Mouse (Mus musculus): ENCODE results near the gene Emid1. TPM values are rescaled to one million over a fixed set of nuclear protein-coding genes. Genes with fewer than 3 reads are reported as not detected.
A peak's percentile ranks its signal among the peaks of the same experiment; 100 is the strongest.

Emid1 gene
- total and polyA plus RNA-seq, 3 experiments = 0.10 to 0.15 TPM; not detected in 1

GRCm38 (mm10) chr11:5113645-5114044, 38.4 kb downstream of the Emid1 start:
- Histone ChIP-seq H3K27me3 (ENCODE audit: control insufficient read depth in 1 of 2, insufficient read depth in 2 of 2, low read length in 2 of 2) (no peaks in the 10 kb centered on the region), H3K79me2 (ENCODE audit: control insufficient read depth, insufficient read depth, low read length, poor library complexity) (no peaks in the 10 kb centered on the region)

GRCm38 (mm10) chr11:5109441-5109840, 42.6 kb downstream of the Emid1 start:
- Histone ChIP-seq H3K36me3 (ENCODE audit: control insufficient read depth in 1 of 2, insufficient read depth in 2 of 2, low read length in 2 of 2) (no peaks in the 10 kb centered on the region; a peak in 1 of 4 replicates), H3K4me3 (ENCODE audit: control insufficient read depth in 1 of 2, insufficient read depth in 1 of 2, low read depth in 2 of 2, low read length in 2 of 2) (no peak overlapping the region), H3K9ac (ENCODE audit: control insufficient read depth, low read depth, low read length, poor library complexity, severe bottlenecking) (no peak overlapping the region), H3K4me1 (ENCODE audit: control insufficient read depth in 1 of 2, insufficient read depth in 2 of 2, low read length in 2 of 2) (no peaks in the 10 kb centered on the region), H3K27ac (ENCODE audit: control insufficient read depth, low read depth, low read length) (no peak overlapping the region), H3K79me2 (ENCODE audit: control insufficient read depth, insufficient read depth, low read length, poor library complexity) (no peaks in the 10 kb centered on the region), H3K9me3 (replicated peaks; ENCODE audit: insufficient read depth, low read length) (no peaks in the 10 kb centered on the region), H3K27me3 (ENCODE audit: control insufficient read depth in 1 of 2, insufficient read depth in 2 of 2, low read length in 2 of 2) (no peaks in the 10 kb centered on the region)
- TF ChIP-seq SIN3A (IDR thresholded peaks at IDR 0.05; ENCODE audit: low read length) = no peak
- TF ChIP-seq MAX (IDR thresholded peaks at IDR 0.05; ENCODE audit: low read length) = no peak
- no peak for TF ChIP-seq ZC3H11A (IDR thresholded peaks at IDR 0.05; ENCODE audit: low read depth, low read length)
- TF ChIP-seq ETS1 (IDR thresholded peaks at IDR 0.05; ENCODE audit: low read depth, low read length) = no peak
- no peak for TF ChIP-seq ZNF384 (IDR thresholded peaks at IDR 0.05; ENCODE audit: low read depth, low read length)
- no peak for TF ChIP-seq CTCF (IDR thresholded peaks at IDR 0.05 in 2 of 3, conservative IDR thresholded peaks at IDR 0.05 in 1 of 3; ENCODE audit: control insufficient read depth in 1 of 3, insufficient read depth in 1 of 3, low read depth in 2 of 3, low read length in 3 of 3, poor library complexity in 1 of 3, severe bottlenecking in 1 of 3)
- no peak for TF ChIP-seq TBP (IDR thresholded peaks at IDR 0.05; ENCODE audit: low read depth, low read length)
- no peak for TF ChIP-seq GABPA (IDR thresholded peaks at IDR 0.05; ENCODE audit: low read depth, low read length)
- TF ChIP-seq ZMIZ1 (IDR thresholded peaks at IDR 0.05; ENCODE audit: low read depth, low read length) = no peak
- TF ChIP-seq CHD1 (IDR thresholded peaks at IDR 0.05; ENCODE audit: low read depth, low read length) = no peak
- TF ChIP-seq RCOR1 (IDR thresholded peaks at IDR 0.05; ENCODE audit: low read depth, low read length) = no peak
- no peak for TF ChIP-seq USF2 (IDR thresholded peaks at IDR 0.05; ENCODE audit: borderline replicate concordance in 1 of 2, insufficient read depth in 1 of 2, low read depth in 1 of 2, low read length in 2 of 2)
- no peak for TF ChIP-seq ZKSCAN1 (IDR thresholded peaks at IDR 0.05; ENCODE audit: low read depth, low read length)
- no peak for TF ChIP-seq EP300 (IDR thresholded peaks at IDR 0.05; ENCODE audit: low read depth in 1 of 2, low read length in 2 of 2)
- no peak for TF ChIP-seq JUND (IDR thresholded peaks at IDR 0.05; ENCODE audit: low read depth, low read length)
- DNase-seq (ENCODE audit: low read depth, low spot score) = no peak

More at GRCm38 (mm10) chr11:5113645-5114044, 38.4 kb downstream of the Emid1 start:
- Histone ChIP-seq H3K4me3 (ENCODE audit: control insufficient read depth in 1 of 2, insufficient read depth in 1 of 2, low read depth in 2 of 2, low read length in 2 of 2) (no peak overlapping the region), H3K4me1 (ENCODE audit: control insufficient read depth in 1 of 2, insufficient read depth in 2 of 2, low read length in 2 of 2) (no peaks in the 10 kb centered on the region), H3K9me3 (replicated peaks; ENCODE audit: insufficient read depth, low read length) (no peaks in the 10 kb centered on the region), H3K36me3 (ENCODE audit: control insufficient read depth in 1 of 2, insufficient read depth in 2 of 2, low read length in 2 of 2) (no peaks in the 10 kb centered on the region; a peak in 1 of 4 replicates), H3K27ac (ENCODE audit: control insufficient read depth, low read depth, low read length) (no peak overlapping the region), H3K9ac (ENCODE audit: control insufficient read depth, low read depth, low read length, poor library complexity, severe bottlenecking) (no peak overlapping the region)
- DNase-seq (ENCODE audit: low read depth, low spot score) = no peak
- TF ChIP-seq POLR2A (IDR thresholded peaks at IDR 0.05; ENCODE audit: control insufficient read depth in 1 of 2, insufficient read depth in 1 of 2, low read depth in 1 of 2, low read length in 2 of 2, poor library complexity in 1 of 2) (no peak), USF1 (IDR thresholded peaks at IDR 0.05; ENCODE audit: low read depth, low read length) (peak; percentile 27; the same call in 1 of the 2 replicates)
